ENCODE assay signal across 8 mouse cellular contexts in the genomic region with DNA sequence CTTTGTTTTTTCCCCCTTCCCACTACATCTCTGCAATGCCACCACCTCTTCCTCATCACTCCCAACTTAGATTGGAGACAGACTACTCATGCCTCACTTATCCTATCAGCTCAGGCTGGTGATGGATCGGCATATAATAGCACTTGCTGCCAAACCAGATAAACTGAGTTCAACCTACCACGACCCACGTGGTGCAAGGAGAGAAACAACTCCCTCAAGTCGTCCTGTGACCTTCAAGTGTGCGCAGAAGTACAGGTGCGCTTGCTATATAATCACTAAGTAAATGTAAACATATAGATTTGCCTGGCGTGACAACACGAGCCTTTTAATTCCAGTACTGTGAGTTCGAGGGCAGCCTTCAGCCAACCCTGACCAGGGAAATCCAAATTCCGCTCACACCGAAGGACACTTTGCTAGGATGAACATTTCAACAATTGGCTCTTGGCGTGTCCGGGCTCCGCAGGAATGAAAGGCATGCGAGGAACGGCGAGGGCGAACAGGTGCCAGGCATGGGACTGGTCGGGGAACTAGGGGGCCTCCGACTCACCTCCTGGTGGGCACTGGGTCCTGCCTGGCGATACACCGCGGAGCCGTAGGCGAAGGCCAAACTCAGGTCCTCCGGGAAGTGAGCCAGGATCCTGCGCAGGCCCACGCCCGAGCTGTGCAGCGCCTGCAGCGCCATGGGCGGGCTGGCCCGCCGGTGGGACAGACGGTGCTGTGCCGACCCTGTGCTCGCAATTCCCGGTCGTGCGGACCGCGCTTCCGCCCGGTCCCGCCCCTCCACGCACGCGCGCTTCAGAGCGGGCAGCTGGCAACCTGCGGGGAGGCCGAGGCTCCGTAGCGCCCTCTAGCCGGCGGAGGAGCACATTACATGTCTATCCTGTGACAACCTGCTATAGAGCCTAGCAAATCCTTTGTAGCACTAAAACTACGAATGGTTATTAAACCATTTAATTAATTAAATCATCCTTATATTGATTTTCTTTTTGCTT. TPM values are rescaled to one million over a fixed set of nuclear protein-coding genes. Genes with fewer than 3 reads are reported as not detected.
DNase-seq lines count a peak whose midpoint lies in the region; ATAC-seq and TF ChIP-seq lines count a peak whose summit lies in the region.

Gene Tamm41, minus strand, starts transcription at position 774 of the 992 bp plus-strand sequence.

- no peaks in the 10 kb centered on the region; the same call in 1 of the 2 replicates for H3K36me3 ChIP-seq in embryonic facial prominence, embryonic 11.5 days (replicated peaks; ENCODE audit: control insufficient read depth, insufficient read depth, low read depth, low read length)
- peaks cover 9% of the 10 kb centered on the region; the same call in 1 of the 2 replicates for H3K36me3 ChIP-seq in intestine, postnatal 0 days (ENCODE audit: control insufficient read depth, insufficient read depth)
- H3K36me3 ChIP-seq in limb, embryonic 10.5 days, result peaks cover 25% of the 10 kb centered on the region
- H3K36me3 ChIP-seq in midbrain, embryonic 12.5 days, result peaks cover 23% of the 10 kb centered on the region

- peak within 1 kb of the TSS; percentile 85 for H3K9ac ChIP-seq in embryonic facial prominence, embryonic 11.5 days (replicated peaks; ENCODE audit: low read length)
- peak within 1 kb of the TSS; percentile 72 for H3K9ac ChIP-seq in intestine, postnatal 0 days (ENCODE audit: low read depth, low read length)
- peak within 1 kb of the TSS; percentile 89 for H3K9ac ChIP-seq in midbrain, embryonic 12.5 days (replicated peaks)

- no peaks in the 10 kb centered on the region for H3K4me1 ChIP-seq in embryonic facial prominence, embryonic 11.5 days (ENCODE audit: control insufficient read depth, insufficient read depth, low read length)
- peaks cover 8% of the 10 kb centered on the region; the same call in 1 of the 2 replicates for H3K4me1 ChIP-seq in intestine, postnatal 0 days (replicated peaks; ENCODE audit: control insufficient read depth, insufficient read depth, low read length)
- H3K4me1 ChIP-seq in limb, embryonic 10.5 days, result peaks cover 15% of the 10 kb centered on the region
- H3K4me1 ChIP-seq in midbrain, embryonic 12.5 days, result peaks cover 11% of the 10 kb centered on the region

- peak within 1 kb of the TSS; percentile 73 for H3K4me2 ChIP-seq in embryonic facial prominence, embryonic 11.5 days (ENCODE audit: low read depth, low read length)
- peak within 1 kb of the TSS; percentile 95 for H3K4me2 ChIP-seq in intestine, postnatal 0 days (replicated peaks; ENCODE audit: low read depth)
- peak within 1 kb of the TSS; percentile 85 for H3K4me2 ChIP-seq in midbrain, embryonic 12.5 days (replicated peaks)

- DNase-seq in 3134 (ENCODE audit: extremely low read depth, insufficient read length, low spot score), result peak; percentile 96
- peak; percentile 91 for DNase-seq in adrenal gland, postnatal 25 days
- DNase-seq in embryonic facial prominence, embryonic 11.5 days (ENCODE audit: low spot score), result peak; percentile 90
- DNase-seq in limb, embryonic 10.5 days (ENCODE audit: low spot score), result peak; percentile 93
- peak; percentile 76 for DNase-seq in skeletal muscle tissue, adult 2 months (ENCODE audit: low read depth, low spot score)

- peak; percentile 89 for ATAC-seq in embryonic facial prominence, embryonic 11.5 days (replicated peaks; ENCODE audit: insufficient number of reproducible peaks, low FRiP score, low TSS enrichment, low read depth)
- ATAC-seq in granulocyte monocyte progenitor cell, adult 5-6 weeks (replicated peaks; ENCODE audit: poor library complexity, severe bottlenecking), result peak; percentile 99
- peak; percentile 81 for ATAC-seq in intestine, postnatal 0 days
- peak; percentile 96 for ATAC-seq in midbrain, embryonic 12.5 days (ENCODE audit: low FRiP score, low read depth)

- 2% methylated on average over 55 of the region's 57 CpGs for WGBS in embryonic facial prominence, embryonic 11.5 days
- under 1% methylated on average over 57 of the region's 57 CpGs for WGBS in intestine, postnatal 0 days
- WGBS in limb, embryonic 10.5 days, result 2% methylated on average over 57 of the region's 57 CpGs
- WGBS in midbrain, embryonic 12.5 days, result under 1% methylated on average over 57 of the region's 57 CpGs

- H3K9me3 ChIP-seq in embryonic facial prominence, embryonic 11.5 days (replicated peaks; ENCODE audit: control insufficient read depth, low read length), result no peaks in the 10 kb centered on the region
- no peaks in the 10 kb centered on the region for H3K9me3 ChIP-seq in intestine, postnatal 0 days (ENCODE audit: control insufficient read depth)
- H3K9me3 ChIP-seq in limb, embryonic 10.5 days (replicated peaks), result no peaks in the 10 kb centered on the region
- no peaks in the 10 kb centered on the region for H3K9me3 ChIP-seq in midbrain, embryonic 12.5 days

- H3K4me3 ChIP-seq in embryonic facial prominence, embryonic 11.5 days (ENCODE audit: low read depth, low read length), result peak within 1 kb of the TSS; percentile 85
- H3K4me3 ChIP-seq in intestine, postnatal 0 days (ENCODE audit: low read depth, low read length), result peak within 1 kb of the TSS; percentile 79
- peak within 1 kb of the TSS; percentile 89 for H3K4me3 ChIP-seq in limb, embryonic 10.5 days
- H3K4me3 ChIP-seq in midbrain, embryonic 12.5 days, result peak within 1 kb of the TSS; percentile 94

- peak; percentile 98 for TF ChIP-seq CTCF in intestine, postnatal 0 days (IDR thresholded peaks at IDR 0.05; ENCODE audit: low read depth)

- no peaks in the 10 kb centered on the region for H3K27me3 ChIP-seq in embryonic facial prominence, embryonic 11.5 days (ENCODE audit: control insufficient read depth, insufficient read depth, low read length)
- H3K27me3 ChIP-seq in intestine, postnatal 0 days (replicated peaks; ENCODE audit: control insufficient read depth, insufficient read depth, low read length), result no peaks in the 10 kb centered on the region
- H3K27me3 ChIP-seq in limb, embryonic 10.5 days (ENCODE audit: low read depth, poor library complexity, severe bottlenecking), result no peaks in the 10 kb centered on the region
- H3K27me3 ChIP-seq in midbrain, embryonic 12.5 days, result no peaks in the 10 kb centered on the region

- H3K27ac ChIP-seq in embryonic facial prominence, embryonic 11.5 days (replicated peaks; ENCODE audit: low read depth, low read length), result no peak within 1 kb of the TSS
- no peak within 1 kb of the TSS; the same call in 1 of the 2 replicates for H3K27ac ChIP-seq in intestine, postnatal 0 days (ENCODE audit: low read depth, low read length)
- peak within 1 kb of the TSS; percentile 83 for H3K27ac ChIP-seq in limb, embryonic 10.5 days
- no peak within 1 kb of the TSS for H3K27ac ChIP-seq in midbrain, embryonic 12.5 days (replicated peaks)

RNA-seq across cellular contexts. Expression of gene Tamm41, which starts in this region (rescaled TPM):
- total RNA-seq in adrenal gland, postnatal 25 days (2021), result 14.3 and 19.9 TPM in 2 replicates
- 81.7 TPM in 2 replicates for polyA plus RNA-seq in embryonic facial prominence, embryonic 11.5 days (2014; fragmentation: Nextera tagmentation; extraction: Ambion mirVana)
- 47.8 and 51.7 TPM in 2 replicates for total RNA-seq in granulocyte monocyte progenitor cell, adult 5-6 weeks (2014; fragmentation: Nextera tagmentation)
- total RNA-seq in granulocyte monocyte progenitor cell, adult 5-6 weeks (2017), result 48.6 and 82.4 TPM in 2 replicates
- polyA plus RNA-seq in intestine, postnatal 0 days (2015; fragmentation: Nextera tagmentation; extraction: Ambion mirVana), result 42.6 and 43.8 TPM in 2 replicates
- polyA plus RNA-seq in limb, embryonic 10.5 days (2016; fragmentation: Nextera tagmentation; extraction: Ambion mirVana), result 104 and 106 TPM in 2 replicates
- 62.3 and 63.0 TPM in 2 replicates for polyA plus RNA-seq in midbrain, embryonic 12.5 days (2016; fragmentation: Nextera tagmentation; extraction: Ambion mirVana)
